Mouse (Mus musculus) retina, postnatal 1 day (tissue): ENCODE results near the gene Actn4.
"Not testable (repeated sequence)": the region's sequence is repeated elsewhere in the genome, so short reads cannot be mapped to it uniquely, and the experiment has no call there.

Experiments used
- DNase-seq: peaks from one replicate; pipeline ENCODE4 v3.0.0-alpha.2; 2012

The Actn4 gene

GRCm38 (mm10) chr7:28969672-28970394 lies 7.7 kb upstream of the Actn4 start:
- DNase-seq = no peak

- no peak for DNase-seq
These were observed 7.1 kb upstream of the Actn4 start for GRCm38 (mm10) chr7:28969271-28969670.

- not testable (repeated sequence) for DNase-seq
These were observed 6.0 kb upstream of the Actn4 start for GRCm38 (mm10) chr7:28968120-28968519.

- DNase-seq = no peak
These were observed 4.8 kb upstream of the Actn4 start for GRCm38 (mm10) chr7:28966751-28967505.

- no peak for DNase-seq
These were observed 4.0 kb upstream of the Actn4 start for GRCm38 (mm10) chr7:28966181-28966580.

- DNase-seq = peak; percentile 38
These were observed 3.3 kb upstream of the Actn4 start for GRCm38 (mm10) chr7:28965346-28965840.

- no peak for DNase-seq
These were observed 1.3 kb upstream of the Actn4 start for GRCm38 (mm10) chr7:28963399-28963923.

GRCm38 (mm10) chr7:28961584-28961926 lies 585 bp downstream of the Actn4 start:
- DNase-seq = no peak

GRCm38 (mm10) chr7:28960354-28961046 lies 1.6 kb downstream of the Actn4 start:
- DNase-seq = no peak

GRCm38 (mm10) chr7:28959505-28960045 lies 2.6 kb downstream of the Actn4 start:
- DNase-seq = no peak

- no peak for DNase-seq
These were observed 3.4 kb downstream of the Actn4 start for GRCm38 (mm10) chr7:28958770-28959169.

GRCm38 (mm10) chr7:28957997-28958725 lies 4.0 kb downstream of the Actn4 start:
- DNase-seq = no peak

- no peak for DNase-seq
These were observed 4.9 kb downstream of the Actn4 start for GRCm38 (mm10) chr7:28957286-28957685.

- no peak for DNase-seq
These were observed 5.9 kb downstream of the Actn4 start for GRCm38 (mm10) chr7:28956270-28956669.

GRCm38 (mm10) chr7:28955295-28955897 lies 6.7 kb downstream of the Actn4 start:
- DNase-seq = no peak

- DNase-seq = no peak
These were observed 7.4 kb downstream of the Actn4 start for GRCm38 (mm10) chr7:28954773-28955172.

- peak; percentile 56 for DNase-seq
These were observed 8.4 kb downstream of the Actn4 start for GRCm38 (mm10) chr7:28953476-28954376.

GRCm38 (mm10) chr7:28952786-28953185 lies 9.4 kb downstream of the Actn4 start:
- DNase-seq = no peak

GRCm38 (mm10) chr7:28951764-28952163 lies 10.4 kb downstream of the Actn4 start:
- DNase-seq = no peak

GRCm38 (mm10) chr7:28950346-28951037 lies 11.6 kb downstream of the Actn4 start:
- DNase-seq = no peak
